Mouse (Mus musculus): ENCODE measurements around the gene Pbx1.

The Pbx1 gene

DNA sequence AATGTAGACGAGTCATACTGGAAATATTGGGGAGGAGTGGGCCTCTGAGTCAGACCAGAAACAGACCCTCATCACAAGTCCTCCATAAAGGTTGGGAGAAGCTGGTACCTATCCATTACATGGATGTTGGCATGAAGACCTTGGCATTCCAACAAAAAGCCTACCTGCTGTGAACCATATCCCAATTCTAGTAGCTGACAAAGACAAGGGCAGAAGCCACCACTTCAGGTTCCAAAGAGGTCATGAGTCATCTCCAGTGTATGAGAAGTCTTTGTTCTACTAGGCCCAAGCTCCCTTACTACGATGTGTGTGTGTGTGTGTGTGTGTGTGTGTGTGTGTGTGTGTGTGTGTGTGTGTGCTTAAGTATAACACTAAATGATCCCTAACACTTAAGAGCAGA lies 160.0 kb downstream of the Pbx1 start:
- in situ Hi-C loops (cut with MboI, MseI): no loop called here

DNA sequence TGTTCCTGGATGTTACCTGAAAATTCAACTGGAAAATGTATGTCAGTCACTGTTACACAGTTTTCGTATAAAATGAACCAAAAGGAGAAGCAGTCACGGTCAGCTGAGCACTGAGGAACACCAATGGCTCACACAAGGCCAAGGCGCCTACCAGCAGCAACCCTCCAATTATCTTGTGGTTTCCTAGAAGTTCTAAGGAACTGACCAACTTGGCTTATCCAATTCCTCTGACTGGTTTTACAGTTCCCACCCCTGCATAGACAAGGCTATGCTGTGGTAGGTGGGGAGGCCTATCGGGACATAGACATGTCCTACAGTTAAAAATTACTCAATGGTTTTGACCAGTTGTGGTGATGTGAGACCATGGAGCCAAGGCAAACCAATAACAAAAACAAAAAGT lies 160.9 kb downstream of the Pbx1 start:
- in situ Hi-C loops (cut with MboI, MseI): no loop called here

DNA sequence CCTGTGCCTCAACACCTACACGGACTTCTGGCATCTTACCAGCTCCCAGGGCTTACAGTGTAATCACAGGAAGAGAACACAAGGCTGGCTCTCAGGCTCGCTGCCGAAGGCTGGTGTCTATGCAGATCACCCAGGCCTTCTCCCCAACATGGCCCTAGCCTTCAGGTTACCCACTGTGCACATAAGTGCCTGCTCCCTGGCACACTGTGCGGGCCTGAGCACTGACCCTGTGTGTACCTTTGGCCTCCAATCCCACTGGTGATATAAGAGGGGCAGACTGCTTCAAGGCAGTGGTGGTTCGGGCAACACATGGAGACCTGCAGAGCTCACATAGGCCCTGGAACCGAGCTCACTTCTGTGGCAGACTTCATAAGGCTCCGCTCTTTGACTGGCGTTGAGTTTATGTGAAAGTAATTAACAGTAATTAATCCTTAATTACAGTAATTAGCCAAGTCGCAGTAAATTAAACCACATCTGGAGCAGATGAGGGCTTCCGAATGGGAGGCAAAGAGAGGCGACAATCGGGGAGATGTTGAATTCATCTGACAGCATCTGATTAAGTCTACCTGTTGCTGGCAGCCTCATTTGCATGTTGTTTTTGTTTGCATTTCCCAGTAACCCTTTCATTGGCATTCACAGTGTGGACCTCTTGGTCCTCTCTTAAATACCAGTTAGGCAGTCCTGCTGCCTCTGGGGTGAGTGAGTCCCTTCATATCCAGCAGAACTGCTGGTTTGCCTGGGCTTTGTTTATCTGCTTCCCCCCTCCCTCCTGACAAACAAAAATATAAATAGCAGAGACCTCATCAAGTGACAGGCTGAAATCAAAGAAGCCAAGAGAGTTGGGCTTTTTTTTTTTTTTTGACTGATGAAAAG lies 163.1 kb downstream of the Pbx1 start:
- in situ Hi-C loops (cut with MboI, MseI): no loop called here

DNA sequence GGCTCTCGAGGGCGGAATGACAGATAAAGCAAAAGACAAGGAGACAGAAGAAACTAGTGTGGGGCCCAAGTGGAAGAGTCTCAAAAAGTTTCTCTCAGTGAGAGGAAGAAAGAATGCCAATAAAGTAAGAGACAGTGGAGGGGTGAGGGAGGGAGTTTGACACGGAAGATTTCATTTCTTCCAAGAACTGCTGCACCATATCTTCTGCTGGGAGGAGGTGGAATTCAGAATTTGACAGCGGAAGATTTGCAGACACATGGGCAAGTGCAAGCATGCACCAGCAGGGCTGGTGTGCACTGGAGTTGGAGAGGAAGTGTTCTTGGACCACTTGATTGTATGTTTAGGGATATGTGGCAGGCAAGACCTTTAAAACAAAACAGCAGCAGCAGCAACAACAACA lies 163.8 kb downstream of the Pbx1 start:
- in situ Hi-C loops (cut with MboI, MseI): no loop called here

DNA sequence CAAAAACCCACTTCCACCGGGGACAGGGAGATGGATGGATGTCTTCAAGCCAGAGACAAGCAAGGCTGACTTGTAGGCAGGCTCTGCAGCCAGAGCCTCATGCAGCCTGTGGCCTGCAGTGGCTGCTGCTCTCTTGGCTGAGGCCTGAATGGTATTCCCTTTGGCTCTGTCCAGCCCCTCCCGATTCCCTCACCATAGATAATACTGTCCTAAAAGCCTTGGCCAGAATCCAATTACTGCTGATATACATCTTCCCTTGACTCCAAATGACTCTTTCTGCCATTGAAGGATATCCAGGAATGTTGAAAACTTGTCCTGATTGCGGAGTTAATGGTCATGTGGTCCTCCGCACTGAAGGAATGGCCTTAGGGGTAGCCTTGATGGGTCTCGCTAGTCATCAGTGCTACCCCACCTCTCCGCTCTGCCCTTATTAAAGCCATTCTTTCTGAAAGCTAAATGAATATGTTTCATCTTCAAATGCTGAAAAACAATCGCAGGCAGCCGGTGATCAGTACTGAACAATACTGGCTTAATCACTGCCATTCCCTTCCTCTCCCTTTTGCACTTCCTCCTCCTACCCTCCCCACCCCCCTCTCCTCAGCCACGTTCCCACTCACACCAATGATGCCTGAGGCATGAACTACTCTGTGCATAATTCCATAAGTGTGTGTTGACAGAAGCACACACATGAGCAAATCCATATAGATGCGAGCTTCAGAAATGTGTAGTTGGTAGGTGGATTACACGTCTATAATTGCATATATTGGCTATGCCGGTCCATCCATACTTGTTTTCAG lies 166.3 kb downstream of the Pbx1 start:
- in situ Hi-C loops (cut with MboI, MseI): no loop called here

DNA sequence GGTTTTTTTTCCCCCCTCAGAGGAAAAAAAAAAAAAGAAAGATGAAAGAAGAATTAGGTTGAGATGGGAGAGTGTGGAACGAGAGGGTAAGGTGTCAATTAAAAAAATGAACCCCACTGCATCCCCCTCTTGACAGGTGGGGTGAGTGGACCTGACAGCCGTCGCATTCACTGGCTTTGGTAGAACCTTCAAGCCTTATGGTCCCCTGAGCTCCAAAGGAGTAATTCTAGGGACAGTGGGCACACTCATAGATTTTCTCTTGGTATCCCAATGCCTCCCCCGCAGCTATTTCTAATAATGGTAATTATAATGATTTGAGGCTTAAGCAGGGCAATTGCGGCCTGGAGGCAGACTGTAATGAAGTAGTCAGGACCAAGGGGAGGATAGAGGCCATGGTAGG lies 167.0 kb downstream of the Pbx1 start:
- in situ Hi-C loops (cut with MboI, MseI): no loop called here

DNA sequence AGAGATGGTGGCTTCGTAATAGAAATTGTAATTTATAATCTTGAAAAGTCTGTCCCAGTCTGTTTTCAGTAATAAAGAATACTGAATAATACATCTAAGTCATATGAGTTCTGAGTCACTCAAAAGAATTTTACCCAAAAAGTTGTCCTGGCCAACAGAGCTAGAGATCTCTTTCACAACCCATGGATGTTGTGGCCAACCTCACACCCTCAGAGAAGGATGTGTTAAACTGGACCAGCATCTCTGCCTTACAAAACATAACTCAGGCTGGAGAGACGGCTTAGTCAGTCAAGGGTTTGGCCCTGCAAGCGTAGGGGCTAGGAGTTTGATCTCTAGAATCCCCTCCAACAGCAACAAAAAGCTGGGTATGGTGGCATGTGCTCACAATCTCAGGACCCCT lies 171.7 kb downstream of the Pbx1 start:
- in situ Hi-C loops (cut with MboI, MseI): no loop called here

DNA sequence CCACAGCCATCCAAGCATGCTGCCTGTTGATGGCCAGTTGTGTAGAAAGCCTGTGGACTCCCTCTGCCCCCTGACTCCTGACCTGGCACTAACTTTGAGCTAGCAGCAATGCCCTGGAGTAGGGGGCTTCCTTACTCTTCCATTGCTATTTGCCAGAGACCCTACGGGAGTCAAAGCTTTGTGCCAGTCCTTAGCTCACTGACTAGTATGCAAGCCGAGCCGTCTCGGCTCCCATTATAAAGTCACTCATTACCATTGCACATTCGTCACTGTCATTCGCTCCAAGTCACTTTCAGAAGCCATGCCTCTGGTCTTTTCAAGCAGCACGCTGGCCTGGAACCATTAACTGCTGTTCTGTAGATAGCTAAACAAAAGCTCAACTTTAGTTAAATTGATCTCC lies 173.2 kb downstream of the Pbx1 start:
- in situ Hi-C loops (cut with MboI, MseI): no loop called here

DNA sequence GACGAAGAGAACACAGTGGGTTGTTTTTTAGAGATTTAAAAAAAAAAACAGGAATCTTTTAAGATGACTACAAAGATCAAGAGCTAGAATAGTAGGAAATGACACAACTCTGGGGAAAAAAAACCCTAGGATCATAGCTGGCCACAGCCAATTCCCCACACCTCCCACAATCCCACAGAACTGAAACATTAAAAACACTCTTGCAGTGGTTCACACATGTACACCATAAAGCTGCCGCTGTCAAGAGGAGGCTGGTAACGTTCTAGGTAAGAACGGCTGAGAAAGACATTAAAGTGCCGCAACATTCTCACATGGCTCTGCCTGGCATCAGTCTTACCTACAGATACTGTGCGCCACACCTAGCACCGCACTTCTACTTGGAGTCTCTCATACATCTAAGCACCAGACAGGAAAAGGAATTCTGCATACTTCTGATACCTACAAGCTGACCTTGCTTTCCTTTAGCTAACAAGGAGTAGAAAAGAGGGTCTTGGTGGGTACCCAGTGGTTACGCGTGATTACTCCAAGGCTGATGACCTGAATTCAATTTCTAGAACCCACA lies 176.6 kb downstream of the Pbx1 start:
- in situ Hi-C loops (cut with MboI, MseI): no loop called here

DNA sequence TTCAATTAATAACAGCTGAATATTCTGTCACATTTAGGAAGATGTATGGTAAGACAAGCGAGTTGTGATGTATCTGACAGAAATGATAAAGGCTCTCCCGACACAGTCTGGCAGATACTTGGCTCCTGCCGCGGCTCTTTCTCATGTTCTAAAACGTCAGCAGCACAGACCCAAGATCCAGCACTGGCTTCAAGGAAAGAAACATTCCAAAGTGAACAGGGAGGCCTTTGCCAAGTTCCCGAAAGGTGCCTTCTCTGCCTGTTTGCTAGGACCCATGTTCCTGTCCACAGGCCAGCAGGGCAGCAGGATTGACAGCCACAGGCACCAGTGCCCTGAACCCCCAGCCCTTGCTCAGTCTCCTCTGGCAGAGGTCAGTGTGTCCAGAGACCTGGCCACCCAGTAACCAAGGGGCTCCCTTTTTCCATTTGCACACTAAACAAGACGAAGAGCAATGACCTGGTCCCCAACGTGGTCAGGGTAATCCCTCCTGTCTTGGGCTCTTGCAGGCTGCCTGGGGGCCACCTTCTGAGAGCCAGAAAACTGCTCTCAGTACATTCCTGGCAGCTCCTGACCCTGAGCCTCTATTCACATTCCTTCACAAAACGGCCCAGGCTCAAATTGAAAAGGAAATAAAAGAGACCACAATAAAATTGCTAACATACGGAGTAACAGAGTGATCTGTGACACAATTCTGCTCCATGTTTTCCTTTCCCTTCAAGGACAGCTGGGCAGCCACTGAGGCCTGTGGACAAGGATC lies 184.9 kb downstream of the Pbx1 start:
- in situ Hi-C loops (cut with MboI, MseI): no loop called here

DNA sequence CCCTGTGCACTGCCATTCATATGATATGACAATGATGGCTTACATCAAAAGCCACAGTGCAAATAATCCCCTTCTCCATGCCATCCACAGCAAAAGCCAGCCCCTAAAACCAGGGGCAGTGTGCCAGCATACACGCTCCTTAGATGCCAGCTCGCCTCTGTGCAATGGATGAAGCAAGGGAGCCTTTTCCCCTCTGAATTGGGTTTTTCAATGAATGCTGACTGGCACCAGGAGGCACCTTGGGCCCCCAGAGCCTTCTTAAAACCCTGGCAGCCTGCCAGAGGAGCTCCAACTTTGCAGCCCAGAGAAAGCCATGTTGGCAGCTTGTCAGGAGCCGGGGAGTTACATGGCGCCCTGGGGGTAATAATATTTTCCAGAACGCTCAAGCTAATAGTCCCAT lies 186.5 kb downstream of the Pbx1 start:
- in situ Hi-C loops (cut with MboI, MseI): no loop called here

DNA sequence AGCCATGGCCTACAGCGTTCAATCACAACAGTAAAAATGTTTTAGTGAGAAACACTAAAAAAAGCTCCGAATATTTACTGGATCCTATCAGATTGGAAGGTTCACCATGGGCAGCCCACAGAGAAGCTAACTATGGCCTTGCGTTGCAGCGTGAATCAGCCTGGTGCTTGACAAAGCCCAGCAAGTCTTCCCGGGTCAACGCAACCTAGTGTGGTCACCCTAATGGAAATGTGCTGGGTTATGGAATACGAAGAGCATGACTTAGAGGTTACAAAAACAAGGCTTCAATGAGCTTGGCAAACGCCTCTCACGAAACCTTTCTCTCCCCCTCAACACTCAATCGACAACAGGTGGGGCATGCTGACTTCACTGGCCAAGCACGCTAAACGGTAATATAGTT lies 188.3 kb downstream of the Pbx1 start:
- in situ Hi-C loops (cut with MboI, MseI): no loop called here

DNA sequence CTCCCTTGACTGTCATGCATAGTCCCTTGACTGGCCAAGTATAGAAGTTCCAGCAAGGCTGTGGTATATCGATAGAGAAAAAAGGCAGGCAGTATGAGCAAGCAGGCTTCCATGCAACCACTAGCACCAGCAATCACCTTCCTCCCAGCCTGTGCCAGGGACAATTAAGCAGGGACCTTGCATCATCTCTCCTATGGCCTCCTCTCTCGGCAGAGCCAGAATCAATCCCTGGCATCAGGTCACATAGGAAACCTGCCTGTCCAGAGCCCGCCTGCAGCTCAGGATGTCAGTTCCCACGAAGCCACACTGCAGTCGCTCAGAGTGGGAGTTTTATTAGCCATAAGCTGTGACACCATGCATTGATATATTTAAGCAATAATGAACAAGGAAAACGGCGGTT lies 189.0 kb downstream of the Pbx1 start:
- in situ Hi-C loops (cut with MboI, MseI): no loop called here

DNA sequence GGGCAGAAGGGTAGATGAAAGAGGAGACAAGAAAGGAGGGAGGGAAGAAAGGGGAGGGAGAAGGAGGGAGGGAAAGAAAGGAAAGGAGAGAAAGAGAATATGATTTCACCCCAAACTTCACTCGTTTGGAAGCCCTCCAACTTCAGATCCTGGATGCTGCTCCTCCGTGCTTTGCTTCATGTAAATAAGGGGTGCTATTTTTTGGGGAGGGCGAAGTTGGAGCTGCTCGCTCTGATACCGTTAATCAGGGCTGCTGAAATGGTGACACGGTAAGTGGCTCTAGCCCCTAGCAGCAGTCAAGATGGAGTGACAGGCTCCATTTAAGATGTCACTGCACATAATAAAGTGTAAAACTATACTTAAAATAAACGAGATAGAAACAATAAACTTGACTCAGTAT lies 190.8 kb downstream of the Pbx1 start:
- in situ Hi-C loops (cut with MboI, MseI): no loop called here

DNA sequence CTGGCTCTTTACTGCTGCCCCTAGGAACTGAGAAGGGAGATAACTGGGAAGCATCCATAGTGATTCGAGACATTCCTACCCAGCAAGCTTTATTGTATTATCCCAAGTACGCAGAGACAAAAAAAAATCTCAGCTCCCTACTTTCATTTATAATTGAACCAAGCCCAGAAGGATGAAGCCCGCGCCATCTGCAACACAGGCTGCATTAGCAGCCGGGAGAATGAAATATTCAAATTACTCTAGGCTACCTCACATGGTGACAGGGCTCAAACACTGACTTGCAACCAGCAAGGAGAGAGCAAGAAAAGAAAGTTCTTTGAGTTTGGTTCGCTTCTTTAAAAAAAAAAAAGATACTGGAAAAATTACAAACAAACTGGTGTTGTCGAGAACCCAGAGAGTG lies 191.2 kb downstream of the Pbx1 start:
- in situ Hi-C loops (cut with MboI, MseI): no loop called here

DNA sequence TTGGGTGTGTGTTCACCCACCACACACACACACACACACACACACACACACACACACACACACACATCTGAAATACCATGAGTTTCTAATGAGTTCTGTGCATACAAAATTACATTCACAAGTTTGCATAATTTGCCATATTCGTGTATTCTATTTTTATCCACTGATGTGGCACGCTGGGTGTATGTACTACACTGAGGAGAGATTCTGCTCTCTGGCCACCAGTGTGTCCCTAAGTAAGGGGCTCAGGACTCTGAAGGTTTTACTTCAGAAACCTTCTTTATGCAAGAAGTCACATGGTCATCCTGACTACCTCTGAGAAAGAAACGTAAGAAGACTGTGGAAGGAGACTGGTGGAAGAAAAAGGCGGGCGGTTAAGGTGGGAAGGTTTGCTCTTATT lies 191.7 kb downstream of the Pbx1 start:
- in situ Hi-C loops (cut with MboI, MseI): no loop called here

DNA sequence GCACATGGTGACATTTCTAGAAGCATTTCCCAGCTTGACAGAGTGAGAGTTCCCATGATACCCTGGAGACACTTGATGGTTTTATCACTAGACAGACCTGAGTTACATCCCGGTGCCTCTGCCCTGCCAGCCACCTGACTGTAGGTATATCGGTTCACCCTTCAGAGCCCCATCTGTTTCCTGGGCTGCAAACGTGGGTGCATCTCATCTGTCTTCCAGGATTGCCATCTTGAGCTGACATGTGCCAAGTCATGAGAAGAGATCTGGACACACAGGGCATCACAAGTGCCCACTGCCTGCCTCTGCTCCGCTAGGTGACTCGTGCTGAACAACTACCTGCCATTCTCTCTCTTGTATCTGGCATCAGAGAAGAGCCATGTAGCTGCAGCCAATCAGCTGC lies 196.0 kb downstream of the Pbx1 start:
- in situ Hi-C loops (cut with MboI, MseI): no loop called here

DNA sequence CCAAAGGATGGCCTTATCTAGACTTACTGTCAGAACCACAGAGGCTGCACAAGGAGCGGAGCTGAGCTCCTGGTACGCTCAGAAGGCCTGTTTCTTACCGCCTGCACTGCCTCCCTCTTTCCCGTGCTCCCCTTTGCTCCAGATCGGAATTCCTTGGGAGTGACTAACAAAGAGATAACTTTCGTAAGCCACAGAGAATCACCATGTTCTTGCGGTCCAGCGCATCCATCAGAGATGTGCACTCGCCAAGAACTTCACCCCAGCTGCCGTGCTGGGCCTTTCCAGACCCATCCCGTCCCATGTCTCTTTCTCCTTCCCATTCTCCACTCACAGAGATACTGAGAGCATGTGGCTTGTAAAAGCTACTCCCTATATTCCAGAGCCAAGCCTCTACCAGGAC lies 197.7 kb downstream of the Pbx1 start:
- in situ Hi-C loops (cut with MboI, MseI): no loop called here

DNA sequence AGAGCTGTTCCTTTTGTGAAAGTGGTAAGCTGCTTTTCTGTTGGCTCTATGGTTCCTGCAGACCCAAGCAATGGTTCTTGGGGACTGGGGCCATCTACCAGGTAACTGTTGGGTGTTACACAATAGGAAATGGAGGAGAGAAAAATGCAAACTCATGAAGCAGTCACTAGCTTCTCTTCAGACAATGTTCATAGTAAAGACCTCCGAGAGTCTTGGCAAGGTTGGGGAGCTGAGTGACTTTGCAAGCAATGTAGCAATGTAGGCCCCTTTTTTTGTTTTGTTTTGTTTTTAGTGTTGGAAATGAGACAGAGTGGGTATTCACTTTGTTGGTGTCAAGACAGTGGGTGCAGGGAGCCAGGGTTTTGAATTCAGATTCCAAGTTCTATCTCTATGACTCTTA lies 198.9 kb downstream of the Pbx1 start:
- in situ Hi-C loops (cut with MboI, MseI): no loop called here

DNA sequence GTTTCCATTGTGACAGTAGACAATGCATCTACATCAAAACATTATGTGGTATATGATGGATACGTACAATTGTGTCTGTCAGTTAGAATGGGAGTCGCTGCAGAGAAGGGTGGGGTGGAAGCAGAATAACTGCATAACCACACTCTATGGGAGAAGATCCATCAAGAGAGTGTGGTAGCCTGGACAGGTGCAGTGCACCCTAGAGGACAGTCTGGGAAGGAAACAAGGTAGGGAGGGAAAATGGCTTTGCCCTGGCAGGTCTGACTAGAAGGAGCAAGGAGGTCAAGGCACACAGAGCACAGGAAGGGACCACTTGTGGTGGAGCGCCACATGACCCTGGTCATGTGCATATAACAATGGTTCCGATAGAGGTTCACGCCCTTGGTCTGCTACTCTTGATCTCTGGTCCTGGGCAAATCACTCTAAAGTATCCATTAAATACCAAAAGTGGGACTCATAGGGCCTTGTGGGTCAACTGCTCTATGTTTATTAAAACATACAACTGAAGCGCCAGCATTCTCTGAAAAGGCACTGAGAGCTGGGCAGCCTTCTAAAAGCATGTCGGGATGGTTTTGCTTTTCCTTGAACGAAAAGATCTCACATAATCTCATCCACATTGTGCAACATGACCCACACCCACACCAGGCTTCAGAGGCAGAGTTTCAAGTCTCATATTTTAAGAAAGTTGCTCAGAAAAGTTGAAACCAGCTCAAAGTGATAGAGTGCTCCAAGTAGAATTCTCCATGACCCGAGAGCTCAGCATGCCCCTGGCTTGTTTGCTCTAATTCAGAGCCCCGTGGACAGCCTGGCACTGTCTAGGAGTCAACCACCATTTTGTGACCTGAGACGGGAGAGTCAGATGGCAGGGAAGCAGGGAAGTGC lies 200.3 kb downstream of the Pbx1 start:
- in situ Hi-C loops (cut with MboI, MseI): no loop called here

DNA sequence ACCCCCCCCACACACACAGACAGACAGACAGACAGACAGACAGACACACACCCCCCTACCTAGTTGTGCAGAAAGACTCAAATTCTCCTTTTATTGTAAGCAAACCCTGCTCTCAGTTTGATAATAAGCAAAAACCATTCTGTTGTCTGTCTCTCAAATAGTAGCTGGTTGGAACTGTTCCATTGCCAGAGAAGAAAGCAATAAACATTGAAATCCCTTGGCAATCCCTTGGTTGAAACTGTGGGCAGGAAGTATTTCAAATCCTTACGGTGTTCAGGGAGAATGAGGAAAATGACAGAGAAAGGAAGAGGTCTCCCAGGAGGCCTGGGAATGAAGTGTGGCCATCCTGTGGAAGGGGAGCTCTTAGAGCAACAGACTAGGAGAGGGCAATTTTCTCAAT lies 201.2 kb downstream of the Pbx1 start:
- in situ Hi-C loops (cut with MboI, MseI): no loop called here

All from regulatory T cell (primary cell).